Mouse (Mus musculus) neural tube, embryonic 14.5 days (tissue): ENCODE measurements around the gene Adgrf5. TPM values are rescaled to one million over a fixed set of nuclear protein-coding genes. Genes with fewer than 3 reads are reported as not detected.

Source experiments
- ATAC-seq: fragments of 200-750 bp; cut with Nextera tagmentation; 2 replicates; pipeline ENCODE4 v1.8.0; 2017; ENCODE audit warnings: low read depth, mild to moderate bottlenecking, moderate TSS enrichment, moderate library complexity
- H3K27ac ChIP-seq: fragments of 300-500 bp; sonication (generic); 2 replicates; pipeline ENCODE4 v1.5.1; 2014; ENCODE audit warnings: low read depth, mild to moderate bottlenecking, control low read depth, low read length, moderate library complexity, mixed read lengths
- H3K27me3 ChIP-seq: fragments of 300-500 bp; sonication (generic); 2 replicates; pipeline ENCODE4 v1.6.1; 2014; ENCODE audit warnings: low read length; ENCODE audit not compliant: control insufficient read depth, insufficient read depth
- H3K36me3 ChIP-seq: fragments of 300-500 bp; sonication (generic); 2 replicates; pipeline ENCODE4 v1.6.1; 2014; ENCODE audit warnings: low read length, mixed read lengths; ENCODE audit not compliant: control insufficient read depth, insufficient read depth
- H3K4me1 ChIP-seq: fragments of 300-500 bp; sonication (generic); 2 replicates; pipeline ENCODE4 v1.6.1; 2014; ENCODE audit warnings: low read length; ENCODE audit not compliant: control insufficient read depth, insufficient read depth
- H3K4me2 ChIP-seq: fragments of 300-500 bp; sonication (generic); 2 replicates; pipeline ENCODE4 v1.6.1; 2014; ENCODE audit warnings: mild to moderate bottlenecking, low read depth, low read length, control low read depth
- H3K4me3 ChIP-seq: fragments of 300-500 bp; sonication (generic); 2 replicates; pipeline ENCODE4 v1.5.1; 2014; ENCODE audit warnings: low read depth, low read length, control low read depth, mixed read lengths
- H3K9ac ChIP-seq: fragments of 300-500 bp; sonication (generic); replicated peaks from 2 replicates; pipeline ENCODE4 v1.6.1; 2014; ENCODE audit warnings: low read depth, mild to moderate bottlenecking, control low read depth, low read length, mixed read lengths
- H3K9me3 ChIP-seq: fragments of 300-500 bp; sonication (generic); 2 replicates; pipeline ENCODE4 v1.6.1; 2016; ENCODE audit warnings: low read length; ENCODE audit not compliant: control insufficient read depth
- WGBS: fragments of 180-500 bp; shearing (Covaris S2); extraction: QIAGEN DNeasy Blood & Tissue Kit; methylation state at CpG from one replicate; pipeline ENCODE4 v1.1.7; 2014; 5-methylcytosine and 5-hydroxymethylcytosine counted together
- polyA plus RNA-seq: library from polyadenylated mRNA; unstranded; fragments of >200 nt; fragmentation: Nextera tagmentation; extraction: Ambion mirVana; gene quantifications from 2 replicates; pipeline ENCODE4 v1.2.1, GENCODE M21; 2014

Adgrf5 gene
- polyA plus RNA-seq, 1 experiment from 2014 or later: 4.1 TPM

DNA sequence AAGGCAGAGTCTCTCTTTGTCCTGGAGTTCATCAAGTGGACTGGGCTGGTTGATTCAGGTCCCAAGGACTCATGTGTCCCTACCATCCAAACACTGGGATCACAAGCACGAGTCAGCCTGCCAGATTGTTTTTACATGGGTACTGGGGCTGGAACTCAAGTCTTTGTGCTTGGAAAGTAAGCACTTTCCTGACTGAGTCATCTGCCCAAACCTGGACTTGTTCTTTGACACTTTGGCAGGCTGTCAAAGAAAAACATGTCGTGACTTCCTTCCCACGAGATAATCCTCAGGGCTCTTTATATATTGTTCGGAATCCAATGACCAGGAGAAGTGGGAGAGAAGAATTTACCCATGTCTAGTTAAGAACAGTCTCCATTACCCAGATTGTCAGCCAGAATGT lies 137.3 kb downstream of the Adgrf5 start:
- no peaks in the 10 kb centered on the region for H3K9me3 ChIP-seq
- H3K36me3 ChIP-seq: no peaks in the 10 kb centered on the region
- 88% methylated on average over 4 of the region's 4 CpGs for WGBS
- no peak for ATAC-seq
- no peaks in the 10 kb centered on the region for H3K27me3 ChIP-seq
- H3K4me1 ChIP-seq: no peaks in the 10 kb centered on the region
- H3K9ac ChIP-seq: no peak overlapping the region
- no peak overlapping the region for H3K27ac ChIP-seq
- H3K4me2 ChIP-seq: no peak overlapping the region
- H3K4me3 ChIP-seq: no peak overlapping the region

- Histone ChIP-seq H3K9ac (no peak overlapping the region), H3K27ac (no peak overlapping the region), H3K4me1 (no peaks in the 10 kb centered on the region), H3K4me3 (no peak overlapping the region), H3K27me3 (no peaks in the 10 kb centered on the region), H3K9me3 (no peaks in the 10 kb centered on the region), H3K36me3 (no peaks in the 10 kb centered on the region), H3K4me2 (no peak overlapping the region)
- WGBS: 86% methylated on average over 1 of the region's 1 CpGs
- no peak for ATAC-seq
Measured at GRCm38 (mm10) chr17:43500513-43500912, 140.3 kb downstream of the Adgrf5 start.

DNA sequence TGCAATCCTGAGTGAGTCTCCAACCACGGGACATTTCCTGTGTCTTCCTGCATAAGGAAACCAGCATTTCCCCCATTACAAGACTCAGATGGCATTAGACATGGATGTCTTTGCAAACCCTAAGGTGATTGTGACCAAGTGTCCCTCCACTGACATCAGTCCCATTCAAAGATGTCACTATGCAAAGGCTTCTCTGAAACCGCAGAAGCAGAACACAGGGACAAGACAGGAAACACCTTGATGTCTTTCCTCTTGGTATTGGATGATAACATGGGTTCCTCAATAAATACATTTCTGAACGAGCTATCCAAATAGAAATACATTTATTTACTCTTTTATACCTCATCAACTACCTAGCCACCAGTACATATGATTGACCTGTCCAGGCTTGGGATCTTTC lies 141.0 kb downstream of the Adgrf5 start:
- no peak overlapping the region for H3K4me2 ChIP-seq
- no peak overlapping the region for H3K27ac ChIP-seq
- no peaks in the 10 kb centered on the region for H3K36me3 ChIP-seq
- no peaks in the 10 kb centered on the region for H3K27me3 ChIP-seq
- WGBS: 81% methylated on average over 3 of the region's 3 CpGs
- no peak overlapping the region for H3K9ac ChIP-seq
- no peak overlapping the region for H3K4me3 ChIP-seq
- H3K4me1 ChIP-seq: no peaks in the 10 kb centered on the region
- no peak for ATAC-seq
- no peaks in the 10 kb centered on the region for H3K9me3 ChIP-seq

DNA sequence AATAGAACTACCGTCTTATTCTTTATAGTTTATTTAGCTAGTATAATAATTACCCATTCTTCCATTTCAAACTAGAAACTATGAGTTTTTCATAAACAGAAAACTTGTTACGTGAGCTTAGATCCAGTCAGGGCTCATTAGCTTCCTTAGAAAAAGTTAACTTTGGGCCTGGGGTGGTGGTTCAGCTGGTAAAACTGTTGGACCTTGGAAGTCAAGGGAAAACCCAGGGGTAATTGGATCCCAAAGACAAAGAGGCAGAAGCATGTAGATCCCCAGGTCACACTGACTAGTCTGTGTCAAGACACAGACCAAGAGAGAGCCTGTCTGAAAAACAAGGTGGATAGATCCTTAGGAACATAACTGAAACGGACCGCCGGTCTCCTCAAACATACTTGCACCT lies 141.4 kb downstream of the Adgrf5 start:
- no peak for ATAC-seq
- Histone ChIP-seq H3K27ac (no peak overlapping the region), H3K27me3 (no peaks in the 10 kb centered on the region), H3K4me3 (no peak overlapping the region), H3K4me2 (no peak overlapping the region), H3K4me1 (no peaks in the 10 kb centered on the region), H3K9me3 (no peaks in the 10 kb centered on the region), H3K9ac (no peak overlapping the region), H3K36me3 (no peaks in the 10 kb centered on the region)
- WGBS: 95% methylated on average over 5 of the region's 5 CpGs

- no peak within 1 kb of the TSS for H3K4me2 ChIP-seq
- no peaks in the 10 kb centered on the region for H3K9me3 ChIP-seq
- no peak for ATAC-seq
- no peak within 1 kb of the TSS for H3K27ac ChIP-seq
- no peaks in the 10 kb centered on the region for H3K27me3 ChIP-seq
- H3K9ac ChIP-seq: no peak within 1 kb of the TSS
- no peaks in the 10 kb centered on the region for H3K36me3 ChIP-seq
- H3K4me3 ChIP-seq: no peak within 1 kb of the TSS
- 88% methylated on average over 9 of the region's 9 CpGs for WGBS
- no peaks in the 10 kb centered on the region for H3K4me1 ChIP-seq
Measured at GRCm38 (mm10) chr17:43502592-43502991, 142.3 kb downstream of the Adgrf5 start, which contains the start of gene Mep1a. TSS of gene Mep1a (minus strand) at chr17:43502812.

DNA sequence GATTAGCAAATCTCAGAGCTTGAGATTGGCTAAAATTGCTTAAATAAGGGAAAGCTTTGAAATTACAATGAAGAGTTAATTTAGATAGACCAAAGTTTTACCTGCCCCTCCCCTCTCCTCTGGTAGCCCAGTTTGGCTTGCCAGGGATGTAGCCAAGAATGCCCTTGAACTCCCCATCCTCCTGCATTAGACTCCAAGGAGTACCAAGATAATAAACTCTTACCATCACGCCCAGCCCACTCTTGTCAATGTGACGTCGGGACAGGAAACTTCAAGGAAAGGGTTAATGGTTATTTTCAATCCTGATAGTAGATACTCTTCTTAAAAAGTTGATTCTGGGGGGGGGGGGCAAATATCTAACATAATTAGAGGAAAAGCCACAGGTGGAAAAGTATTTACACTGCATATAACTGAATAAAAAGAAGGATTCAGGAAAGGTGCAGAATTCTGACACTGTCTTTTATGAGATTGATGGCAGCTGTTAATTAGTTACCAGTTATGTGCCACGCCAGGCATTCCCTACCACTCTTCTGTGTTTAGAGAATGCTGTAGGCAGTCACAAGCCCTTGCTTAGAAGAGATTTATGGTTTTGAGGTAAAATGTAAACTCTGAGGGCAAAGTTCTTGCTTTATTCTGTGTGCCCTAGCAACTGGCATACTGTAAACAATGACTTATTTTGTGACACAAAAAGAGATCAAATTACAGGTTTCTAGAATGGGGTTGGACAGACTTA lies 143.8 kb downstream of the Adgrf5 start:
- no peaks in the 10 kb centered on the region for H3K27me3 ChIP-seq
- no peak for ATAC-seq
- no peak overlapping the region for H3K4me2 ChIP-seq
- H3K9ac ChIP-seq: no peak overlapping the region
- WGBS: 62% methylated on average over 4 of the region's 4 CpGs
- H3K27ac ChIP-seq: no peak overlapping the region
- H3K9me3 ChIP-seq: no peaks in the 10 kb centered on the region
- H3K4me1 ChIP-seq: no peaks in the 10 kb centered on the region
- H3K36me3 ChIP-seq: no peaks in the 10 kb centered on the region
- H3K4me3 ChIP-seq: no peak overlapping the region

DNA sequence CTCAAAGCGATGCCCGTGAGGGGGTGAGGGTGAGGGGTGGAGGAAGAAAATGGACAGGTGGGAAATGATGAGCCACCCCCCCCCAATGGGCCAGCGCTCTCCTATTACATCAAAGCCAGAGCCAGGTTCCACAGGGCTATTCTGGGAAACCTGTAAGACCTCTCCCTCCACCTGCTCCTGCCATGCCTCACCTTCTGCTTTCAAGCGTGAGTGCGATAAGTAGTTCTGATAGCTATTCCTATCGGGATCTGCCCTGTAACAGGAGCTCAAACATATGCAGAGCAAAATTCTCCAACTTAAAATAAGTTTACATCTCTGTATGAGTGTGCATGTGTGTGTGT lies 144.3 kb downstream of the Adgrf5 start:
- Histone ChIP-seq H3K9me3 (no peaks in the 10 kb centered on the region), H3K4me3 (no peak overlapping the region), H3K27ac (no peak overlapping the region), H3K9ac (no peak overlapping the region), H3K27me3 (no peaks in the 10 kb centered on the region), H3K4me1 (no peaks in the 10 kb centered on the region), H3K4me2 (no peak overlapping the region), H3K36me3 (no peaks in the 10 kb centered on the region)
- ATAC-seq: no peak
- 77% methylated on average over 6 of the region's 6 CpGs for WGBS

Other genes starting within 250 kb of the Adgrf5 start
- gene Adgrf1, start 90.1 kb upstream of the Adgrf5 start, polyA plus RNA-seq: not detected in 2 replicates
- 0.09 TPM in 1 of 2 replicates, not detected in the other for gene Mep1a, start 142.4 kb downstream of the Adgrf5 start, polyA plus RNA-seq
- 0.25 and 0.48 TPM in 2 replicates for gene Ankrd66, start 183.2 kb downstream of the Adgrf5 start, polyA plus RNA-seq
- gene Pla2g7, start 207.6 kb downstream of the Adgrf5 start, polyA plus RNA-seq: 62.3 and 66.9 TPM in 2 replicates